ENCODE assay signal across 7 mouse cellular contexts in the genomic region with DNA sequence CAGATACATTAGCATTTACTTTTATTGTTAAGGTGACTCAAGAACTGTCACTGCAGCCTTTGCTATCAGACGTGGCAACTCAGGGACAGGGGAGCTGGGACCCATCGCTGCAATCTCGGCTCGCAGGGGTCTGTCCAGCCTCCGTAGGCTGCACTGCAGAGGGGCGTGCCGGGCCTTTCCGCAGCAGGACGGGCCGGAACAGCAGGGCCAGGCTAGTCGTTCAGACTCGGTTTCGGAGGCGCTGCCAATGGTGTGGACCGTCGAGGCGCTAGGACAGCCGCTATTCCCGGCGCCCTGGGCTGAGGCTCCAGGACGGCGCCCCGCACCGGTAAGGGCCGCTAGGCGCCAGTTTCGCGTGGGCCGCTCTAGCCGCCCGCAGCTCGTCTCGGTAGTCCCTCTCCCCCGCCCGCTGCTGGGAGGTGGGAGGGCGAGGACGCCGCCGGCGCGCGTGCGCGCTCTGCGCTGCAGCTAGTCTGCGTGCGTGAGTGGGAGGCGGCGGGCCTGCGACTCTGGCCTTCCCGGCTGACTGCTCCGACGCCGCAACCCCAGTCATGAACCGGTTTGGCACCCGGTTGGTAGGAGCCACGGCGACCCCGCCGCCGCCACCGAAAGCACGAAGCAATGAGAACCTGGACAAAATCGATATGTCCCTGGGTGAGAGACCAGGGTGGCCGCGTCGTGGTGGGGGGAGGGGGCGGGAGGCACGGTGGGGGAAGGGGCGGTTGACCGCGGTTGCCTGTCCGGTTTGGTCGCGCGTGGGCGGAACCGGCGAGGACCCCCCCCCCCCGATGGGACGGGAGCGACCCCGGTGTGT. TPM values are rescaled to one million over a fixed set of nuclear protein-coding genes. Genes with fewer than 3 reads are reported as not detected.
A peak's percentile ranks its signal among the peaks of the same experiment; 100 is the strongest.
DNase-seq lines count a peak whose midpoint lies in the region; ATAC-seq lines count a peak whose summit lies in the region.

A gene (plus strand): TSS at position 158 of the 814 bp plus-strand sequence.
A gene (minus strand): TSS at position 424 of the 814 bp plus-strand sequence.

- ATAC-seq in intestine, embryonic 14.5 days (replicated peaks; ENCODE audit: low FRiP score, low TSS enrichment, low read depth) = peak; percentile 98

- H3K4me2 ChIP-seq in intestine, embryonic 14.5 days (ENCODE audit: low read length) = peak within 1 kb of the TSS; percentile 87

- no peaks in the 10 kb centered on the region for H3K27me3 ChIP-seq in intestine, embryonic 14.5 days (replicated peaks; ENCODE audit: control insufficient read depth, insufficient read depth, low read length)
- no peaks in the 10 kb centered on the region for H3K27me3 ChIP-seq in midbrain, embryonic 10.5 days (ENCODE audit: low read depth, poor library complexity, severe bottlenecking)

- intact Hi-C loops in left cerebral cortex, postnatal 25 days (cut with DNase I) = loop anchor here (5.0 kb wide), 1 partner anchor 65 kb away; a partner anchor contains a TSS

- H3K4me3 ChIP-seq in intestine, embryonic 14.5 days (ENCODE audit: low read depth, low read length) = peak within 1 kb of the TSS; percentile 96
- peak within 1 kb of the TSS; percentile 91 for H3K4me3 ChIP-seq in midbrain, embryonic 10.5 days

- peak within 1 kb of the TSS; percentile 82 for H3K27ac ChIP-seq in intestine, embryonic 14.5 days (ENCODE audit: low read depth)
- H3K27ac ChIP-seq in midbrain, embryonic 10.5 days (replicated peaks) = peak within 1 kb of the TSS; percentile 92

- H3K9ac ChIP-seq in intestine, embryonic 14.5 days (ENCODE audit: low read length) = peak within 1 kb of the TSS; percentile 88

- H3K9me3 ChIP-seq in intestine, embryonic 14.5 days (ENCODE audit: control insufficient read depth, low read length) = no peaks in the 10 kb centered on the region
- no peaks in the 10 kb centered on the region for H3K9me3 ChIP-seq in midbrain, embryonic 10.5 days (replicated peaks)

- peaks cover 11% of the 10 kb centered on the region for H3K4me1 ChIP-seq in intestine, embryonic 14.5 days (replicated peaks; ENCODE audit: control insufficient read depth, insufficient read depth, low read length)
- H3K4me1 ChIP-seq in midbrain, embryonic 10.5 days = peaks cover 26% of the 10 kb centered on the region

- DNase-seq in adrenal gland, adult (ENCODE audit: inconsistent age in 2 of 2, low spot score in 1 of 2) = peak; percentile 97 to 98
- DNase-seq in embryo, embryonic 10.5 days (ENCODE audit: low spot score) = peak; percentile 95
- peak; percentile 97 for DNase-seq in gastrocnemius, postnatal 25 days
- DNase-seq in intestine, embryonic 14.5 days (ENCODE audit: low spot score) = peak; percentile 96
- DNase-seq in left cerebral cortex, postnatal 25 days (ENCODE audit: low spot score in 2 of 2) = peak; percentile 95 to 97
- peak; percentile 95 for DNase-seq in midbrain, embryonic 10.5 days (ENCODE audit: low spot score)
- DNase-seq in right cerebral cortex, postnatal 4 days = peak; percentile 94

- no peaks in the 10 kb centered on the region for H3K36me3 ChIP-seq in intestine, embryonic 14.5 days (ENCODE audit: control insufficient read depth, insufficient read depth, low read length)
- no peaks in the 10 kb centered on the region for H3K36me3 ChIP-seq in midbrain, embryonic 10.5 days

- WGBS in intestine, embryonic 14.5 days = under 1% methylated on average over 78 of the region's 83 CpGs
- WGBS in midbrain, embryonic 10.5 days = under 1% methylated on average over 73 of the region's 83 CpGs

RNA-seq across cellular contexts. Expression of the first gene that starts in this region (rescaled TPM):
- total RNA-seq in gastrocnemius, postnatal 25 days (2021) = 10 to 100 TPM; 79.8 to 85.6 TPM
- 103 and 107 TPM in 2 replicates for polyA plus RNA-seq in intestine, embryonic 14.5 days (2014; fragmentation: Nextera tagmentation; extraction: Ambion mirVana)
- total RNA-seq in left cerebral cortex, postnatal 25 days (2021) = 100 to 1,000 TPM; 122 to 125 TPM
- polyA plus RNA-seq in midbrain, embryonic 10.5 days (2016; fragmentation: Nextera tagmentation; extraction: Ambion mirVana) = 92.6 and 95.0 TPM in 2 replicates

RNA-seq across cellular contexts. Expression of the second gene that starts in this region (rescaled TPM):
- 10 to 100 TPM; 24.3 to 26.7 TPM for total RNA-seq in gastrocnemius, postnatal 25 days (2021)
- polyA plus RNA-seq in intestine, embryonic 14.5 days (2014; fragmentation: Nextera tagmentation; extraction: Ambion mirVana) = 18.2 and 19.3 TPM in 2 replicates
- total RNA-seq in left cerebral cortex, postnatal 25 days (2021) = 10 to 100 TPM; 60.9 to 68.5 TPM
- 19.0 and 22.0 TPM in 2 replicates for polyA plus RNA-seq in midbrain, embryonic 10.5 days (2016; fragmentation: Nextera tagmentation; extraction: Ambion mirVana)

Comparison
In these comparisons a context has a peak if more than half of its experiments do, and no peak if none do; other contexts are left out.
1. Peak in every context shown above with its lines: DNase-seq, ATAC-seq, H3K4me3 ChIP-seq and H3K27ac ChIP-seq.